Mouse (Mus musculus) neural tube, embryonic 15.5 days (tissue): ENCODE measurements around the gene Slf2. TPM values are rescaled to one million over a fixed set of nuclear protein-coding genes. Genes with fewer than 3 reads are reported as not detected.
A peak's percentile ranks its signal among the peaks of the same experiment; 100 is the strongest.

ENCODE experiments used
- ATAC-seq: fragments of 200-750 bp; cut with Nextera tagmentation; 2 replicates; pipeline ENCODE4 v1.8.0; 2017; ENCODE audit warnings: mild to moderate bottlenecking, moderate TSS enrichment, moderate library complexity; ENCODE audit not compliant: low FRiP score
- H3K27ac ChIP-seq: fragments of 300-500 bp; sonication (generic); replicated peaks from 2 replicates; pipeline ENCODE4 v1.5.1; 2015; ENCODE audit warnings: mild to moderate bottlenecking, inconsistent platforms
- H3K27me3 ChIP-seq: fragments of 300-500 bp; sonication (generic); replicated peaks from 2 replicates; pipeline ENCODE4 v1.6.1; 2015; ENCODE audit warnings: inconsistent platforms
- H3K36me3 ChIP-seq: fragments of 300-500 bp; sonication (generic); 2 replicates; pipeline ENCODE4 v1.6.1; 2015; ENCODE audit warnings: inconsistent platforms
- H3K4me1 ChIP-seq: fragments of 300-500 bp; sonication (generic); 2 replicates; pipeline ENCODE4 v1.6.1; 2015; ENCODE audit warnings: inconsistent platforms
- H3K4me2 ChIP-seq: fragments of 300-500 bp; sonication (generic); 2 replicates; pipeline ENCODE4 v1.6.1; 2015; ENCODE audit warnings: inconsistent platforms, mild to moderate bottlenecking, moderate library complexity
- H3K4me3 ChIP-seq: fragments of 300-500 bp; sonication (generic); replicated peaks from 2 replicates; pipeline ENCODE4 v1.5.1; 2015; ENCODE audit warnings: mild to moderate bottlenecking, inconsistent platforms
- H3K9ac ChIP-seq: fragments of 300-500 bp; sonication (generic); replicated peaks from 2 replicates; pipeline ENCODE4 v1.6.1; 2015; ENCODE audit warnings: mild to moderate bottlenecking, inconsistent platforms
- H3K9me3 ChIP-seq: fragments of 300-500 bp; sonication (generic); replicated peaks from 2 replicates; pipeline ENCODE4 v1.6.1; 2016; ENCODE audit warnings: inconsistent platforms
- WGBS: fragments of 180-500 bp; shearing (Covaris S2); methylation state at CpG from one replicate; pipeline ENCODE4 v1.1.7; 2015; ENCODE audit warnings: mixed read lengths; 5-methylcytosine and 5-hydroxymethylcytosine counted together
- polyA plus RNA-seq: library from polyadenylated mRNA; unstranded; fragments of >200 nt; fragmentation: Nextera tagmentation; extraction: Ambion mirVana; gene quantifications from 2 replicates; pipeline ENCODE4 v1.2.1, GENCODE M21; 2015

The Slf2 gene
- polyA plus RNA-seq, 1 experiment from 2014 or later: 28.4 TPM

- H3K27ac ChIP-seq: no peak overlapping the region
- no peak overlapping the region; the same call in 1 of the 2 replicates for H3K9ac ChIP-seq
- H3K36me3 ChIP-seq: peaks cover 54% of the 10 kb centered on the region
- no peak overlapping the region for H3K4me3 ChIP-seq
- no peaks in the 10 kb centered on the region for H3K27me3 ChIP-seq
- no peak overlapping the region for H3K4me2 ChIP-seq
- no peaks in the 10 kb centered on the region for H3K9me3 ChIP-seq
- ATAC-seq: no peak
- H3K4me1 ChIP-seq: peaks cover 50% of the 10 kb centered on the region
- WGBS: 85% methylated on average over 7 of the region's 7 CpGs
Observed at GRCm38 (mm10) chr19:45003740-45004516, 73.0 kb downstream of the Slf2 start.

- no peak for ATAC-seq
- Histone ChIP-seq H3K9me3 (no peaks in the 10 kb centered on the region), H3K27me3 (no peaks in the 10 kb centered on the region), H3K4me2 (peak within 1 kb of the TSS; percentile 96), H3K27ac (peak within 1 kb of the TSS; percentile 86), H3K4me1 (peaks cover 52% of the 10 kb centered on the region), H3K36me3 (peaks cover 45% of the 10 kb centered on the region), H3K9ac (peak within 1 kb of the TSS; percentile 73), H3K4me3 (peak within 1 kb of the TSS; percentile 93)
- WGBS: 12% methylated on average over 16 of the region's 16 CpGs
Observed at GRCm38 (mm10) chr19:45005444-45005843, 74.5 kb downstream of the Slf2 start, which contains the start of gene Twnk. Gene Twnk, plus strand, starts transcription at chr19:45005663.

DNA sequence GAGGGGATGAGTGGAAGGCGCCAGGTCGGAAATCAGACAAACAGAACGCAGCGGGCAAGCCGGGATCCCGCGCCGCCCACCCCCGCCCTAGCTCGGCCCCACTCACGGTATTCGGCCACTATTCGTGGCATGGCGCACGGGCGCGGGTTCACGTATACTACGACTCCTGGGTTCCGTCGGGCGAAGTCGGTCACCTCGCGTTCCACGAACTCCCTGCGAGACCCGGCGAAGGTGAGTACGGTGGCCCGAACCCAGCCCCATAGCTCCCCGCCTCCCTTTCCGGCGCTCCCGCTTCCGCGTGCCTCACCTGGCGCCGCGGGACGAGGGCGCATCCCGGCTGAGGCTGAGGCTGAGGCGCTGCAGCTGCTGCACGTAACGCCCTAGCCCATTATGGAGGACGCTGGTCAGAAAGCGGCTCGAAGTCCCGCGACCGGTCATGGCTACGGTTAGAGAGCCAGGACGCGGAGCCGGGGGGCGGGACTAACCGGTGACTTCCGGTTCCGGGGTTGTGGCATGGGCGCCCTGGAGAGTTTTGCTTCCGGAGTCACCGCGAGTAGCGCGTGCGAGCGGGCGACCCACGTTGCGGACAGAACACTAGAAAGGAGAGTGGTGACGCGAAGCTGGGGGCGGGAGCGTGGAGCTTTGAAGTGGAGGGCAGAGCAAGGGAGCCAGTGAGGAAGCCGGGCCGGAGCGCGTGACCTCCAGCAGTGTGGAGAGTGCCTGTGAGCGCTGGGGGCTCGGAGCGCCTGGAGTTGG is 75.2 kb downstream of the Slf2 start, which contains the start of gene Mrpl43:
Gene Mrpl43, minus strand, starts transcription at position 486 of the 756 bp plus-strand sequence.
- H3K4me3 ChIP-seq: peak within 1 kb of the TSS; percentile 93
- under 1% methylated on average over 82 of the region's 82 CpGs for WGBS
- no peaks in the 10 kb centered on the region for H3K27me3 ChIP-seq
- H3K27ac ChIP-seq: peak within 1 kb of the TSS; percentile 86
- peak; percentile 90 for ATAC-seq
- no peaks in the 10 kb centered on the region for H3K9me3 ChIP-seq
- H3K9ac ChIP-seq: peak within 1 kb of the TSS; percentile 73
- H3K36me3 ChIP-seq: peaks cover 44% of the 10 kb centered on the region
- peak within 1 kb of the TSS; percentile 96 for H3K4me2 ChIP-seq
- peaks cover 52% of the 10 kb centered on the region for H3K4me1 ChIP-seq

- peak overlapping the region; percentile 73 for H3K9ac ChIP-seq
- H3K4me1 ChIP-seq: peaks cover 52% of the 10 kb centered on the region
Observed at GRCm38 (mm10) chr19:45007021-45007420, 76.1 kb downstream of the Slf2 start.

DNA sequence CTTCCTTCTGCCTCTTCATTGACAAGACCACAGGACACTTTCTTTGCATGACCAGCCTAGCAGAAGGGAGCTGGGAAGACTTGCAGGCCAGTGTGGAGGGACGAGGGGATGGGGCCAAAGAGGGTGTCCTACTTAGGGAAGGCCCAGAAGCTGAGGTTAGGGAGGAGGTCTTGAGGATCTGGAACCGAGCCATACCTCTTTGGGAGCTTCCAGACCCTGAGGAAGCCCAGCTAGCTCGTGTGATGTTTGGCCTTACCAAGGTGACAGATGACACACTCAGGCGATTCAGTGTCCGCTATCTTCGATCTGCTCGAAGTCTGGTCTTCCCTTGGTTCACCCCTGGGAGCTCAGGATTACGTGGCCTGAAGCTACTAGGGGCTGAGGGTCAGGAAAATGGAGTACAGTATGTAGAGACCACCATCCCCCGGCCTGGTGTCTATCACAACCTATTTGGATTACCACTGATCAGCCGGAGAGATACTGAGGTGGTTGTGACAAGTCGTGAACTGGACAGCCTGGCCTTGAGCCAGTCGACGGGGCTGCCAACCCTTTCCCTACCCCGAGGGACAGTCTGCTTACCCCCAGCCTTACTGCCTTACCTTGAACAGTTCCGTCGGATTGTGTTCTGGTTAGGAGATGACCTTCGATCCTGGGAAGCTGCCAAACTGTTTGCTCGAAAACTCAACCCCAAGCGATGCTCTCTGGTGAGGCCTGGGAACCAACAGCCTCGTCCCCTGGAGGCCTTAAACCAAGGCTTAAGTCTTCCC is 76.7 kb downstream of the Slf2 start:
- Histone ChIP-seq H3K9ac (peak overlapping the region; percentile 73; the same call in 1 of the 2 replicates), H3K9me3 (no peaks in the 10 kb centered on the region), H3K36me3 (peaks cover 41% of the 10 kb centered on the region), H3K4me1 (peaks cover 57% of the 10 kb centered on the region), H3K4me2 (peak overlapping the region; percentile 96), H3K27ac (peak overlapping the region; percentile 86; the same call in 1 of the 2 replicates), H3K4me3 (peak overlapping the region; percentile 93), H3K27me3 (no peaks in the 10 kb centered on the region)
- WGBS: 92% methylated on average over 20 of the region's 20 CpGs
- no peak for ATAC-seq

More at GRCm38 (mm10) chr19:45007021-45007420, 76.1 kb downstream of the Slf2 start:
- H3K4me3 ChIP-seq: peak overlapping the region; percentile 93
- no peaks in the 10 kb centered on the region for H3K9me3 ChIP-seq
- ATAC-seq: no peak; the same call in 1 of the 2 replicates
- no peaks in the 10 kb centered on the region for H3K27me3 ChIP-seq
- peak overlapping the region; percentile 86 for H3K27ac ChIP-seq
- 44% methylated on average over 17 of the region's 17 CpGs for WGBS
- peak overlapping the region; percentile 96 for H3K4me2 ChIP-seq
- H3K36me3 ChIP-seq: peaks cover 46% of the 10 kb centered on the region

- whole genome bisulfite sequencing: 87% methylated on average over 4 of the region's 4 CpGs
- Histone ChIP-seq H3K9ac (no peak overlapping the region), H3K27me3 (0 out of 2 replicates have a peak, but pooled peaks cover 3% of the 10 kb centered on the region), H3K4me1 (peaks cover 46% of the 10 kb centered on the region), H3K36me3 (peaks cover 23% of the 10 kb centered on the region), H3K4me3 (no peak overlapping the region), H3K27ac (no peak overlapping the region), H3K9me3 (no peaks in the 10 kb centered on the region), H3K4me2 (no peak overlapping the region)
- ATAC-seq: no peak
Observed at GRCm38 (mm10) chr19:45010646-45011045, 79.7 kb downstream of the Slf2 start.

DNA sequence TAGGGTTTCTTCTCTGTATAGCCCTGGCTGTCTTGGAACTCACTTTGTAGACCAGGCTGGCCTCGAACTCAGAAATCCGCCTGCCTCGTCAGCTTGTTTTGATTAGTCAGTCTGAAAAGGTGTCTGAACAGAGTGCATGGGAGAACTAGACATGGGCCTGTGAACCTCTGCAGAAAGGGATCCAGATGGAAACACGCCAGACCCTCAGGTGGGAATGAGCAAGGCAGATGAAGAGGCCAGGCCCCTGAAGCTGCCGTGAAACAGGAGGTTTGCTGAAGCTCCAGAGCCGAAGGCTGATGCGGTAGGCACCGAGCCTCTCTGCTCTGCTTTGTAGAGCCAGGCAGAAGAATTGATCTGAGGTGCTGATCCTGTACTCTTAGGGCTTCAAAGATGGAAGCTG is 81.3 kb downstream of the Slf2 start:
- no peak for ATAC-seq
- Histone ChIP-seq H3K36me3 (peaks cover 23% of the 10 kb centered on the region), H3K9me3 (no peaks in the 10 kb centered on the region), H3K4me3 (no peak overlapping the region), H3K27ac (peak overlapping the region; percentile 72), H3K27me3 (0 out of 2 replicates have a peak, but pooled peaks cover 3% of the 10 kb centered on the region), H3K4me1 (peaks cover 53% of the 10 kb centered on the region), H3K9ac (0 out of 2 replicates have a peak overlapping the region, but pooled peaks have one; percentile 23), H3K4me2 (no peak overlapping the region)
- WGBS: 86% methylated on average over 8 of the region's 8 CpGs

DNA sequence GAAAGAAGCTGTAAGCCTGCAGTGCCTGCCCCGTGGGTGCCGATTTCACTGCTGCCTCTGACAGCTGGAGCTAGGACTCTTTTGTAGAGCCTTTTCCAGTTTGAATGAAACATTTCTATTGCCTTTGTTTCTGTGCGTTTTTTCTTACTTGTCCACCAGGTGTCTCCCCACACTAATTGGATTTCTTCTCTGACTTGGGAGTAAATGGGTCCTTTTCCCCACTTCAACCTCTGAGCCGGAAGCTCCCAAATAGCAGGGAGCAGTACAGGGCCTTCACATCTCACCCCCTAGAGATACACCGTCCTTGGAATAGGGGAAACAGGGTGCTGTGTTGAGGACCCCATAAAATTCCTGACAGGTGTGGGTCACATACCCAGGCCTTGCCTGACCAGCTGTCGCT is 81.7 kb downstream of the Slf2 start:
- Histone ChIP-seq H3K36me3 (peaks cover 23% of the 10 kb centered on the region), H3K9me3 (no peaks in the 10 kb centered on the region), H3K4me1 (peaks cover 49% of the 10 kb centered on the region), H3K4me2 (no peak overlapping the region), H3K9ac (0 out of 2 replicates have a peak overlapping the region, but pooled peaks have one; percentile 23), H3K27me3 (0 out of 2 replicates have a peak, but pooled peaks cover 3% of the 10 kb centered on the region), H3K27ac (peak overlapping the region; percentile 72), H3K4me3 (no peak overlapping the region)
- ATAC-seq: no peak
- 30% methylated on average over 6 of the region's 6 CpGs for WGBS

DNA sequence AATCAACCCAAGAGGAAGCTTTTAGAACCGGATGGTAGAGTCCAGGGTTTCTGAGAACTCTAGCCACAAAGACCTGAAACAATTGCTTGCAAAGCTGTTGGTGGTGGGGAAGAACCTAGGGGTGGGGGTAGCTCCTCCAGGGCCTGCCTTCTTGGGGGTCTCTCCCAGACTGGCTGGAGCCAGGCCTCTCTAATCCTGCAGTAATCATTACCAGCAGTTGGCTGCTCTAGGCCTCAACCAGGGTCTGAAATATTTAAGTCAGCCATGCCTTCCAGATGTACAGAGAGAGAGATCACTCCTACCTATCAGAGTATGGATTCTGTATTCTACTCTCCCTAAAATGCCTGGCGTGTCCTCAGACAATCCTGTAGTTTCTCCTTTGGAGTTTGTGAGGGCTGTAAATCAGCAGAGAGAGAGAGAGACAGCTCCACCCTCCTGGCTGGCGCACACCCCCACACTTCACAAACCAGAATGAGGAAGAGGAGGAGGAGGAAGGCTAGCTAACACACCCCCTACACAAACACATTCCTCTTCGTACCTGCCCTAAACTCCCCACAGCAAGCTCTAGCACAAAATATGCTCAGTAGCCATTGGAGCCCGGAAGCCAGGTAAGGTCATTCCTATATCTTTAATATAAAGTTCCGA is 82.8 kb downstream of the Slf2 start:
- 59% methylated on average over 6 of the region's 6 CpGs for WGBS
- peaks cover 43% of the 10 kb centered on the region for H3K4me1 ChIP-seq
- H3K27ac ChIP-seq: no peak overlapping the region
- no peak overlapping the region for H3K4me3 ChIP-seq
- peaks cover 23% of the 10 kb centered on the region for H3K36me3 ChIP-seq
- no peak for ATAC-seq
- no peak overlapping the region for H3K9ac ChIP-seq
- H3K27me3 ChIP-seq: 0 out of 2 replicates have a peak, but pooled peaks cover 3% of the 10 kb centered on the region
- H3K9me3 ChIP-seq: no peaks in the 10 kb centered on the region
- 0 out of 2 replicates have a peak overlapping the region, but pooled peaks have one; percentile 82 for H3K4me2 ChIP-seq

DNA sequence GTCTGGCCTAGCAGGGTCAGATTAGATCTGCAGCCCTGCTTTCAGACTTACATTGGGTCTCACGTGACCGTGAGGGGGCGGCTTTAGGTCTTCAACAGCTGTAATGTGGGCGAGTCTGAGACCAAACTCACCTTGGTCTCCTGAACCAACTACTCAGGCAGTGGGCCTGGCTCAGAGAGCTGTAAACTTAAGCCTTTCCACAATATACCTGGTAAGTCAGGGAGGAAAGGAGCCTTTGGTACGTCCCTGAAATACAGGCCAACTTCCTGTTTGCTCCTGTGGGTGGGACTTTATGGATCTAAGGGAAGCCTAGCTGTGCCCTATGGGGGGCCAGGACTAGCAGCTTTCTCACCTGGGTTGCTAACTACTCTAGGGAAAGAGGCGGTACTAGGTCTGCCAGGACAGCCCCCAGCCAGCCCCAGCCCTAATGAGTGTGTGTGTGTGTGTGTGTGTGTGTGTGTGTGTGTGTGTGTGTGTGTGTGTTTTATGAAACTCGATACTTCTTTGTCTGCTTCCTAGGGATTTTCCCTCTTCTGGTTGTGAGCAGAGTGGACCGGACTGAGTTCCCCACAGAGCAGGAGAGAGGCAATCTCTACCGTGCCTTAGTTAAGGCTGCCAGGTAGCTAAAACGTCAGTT is 83.5 kb downstream of the Slf2 start, which contains the start of gene Lzts2:
Gene Lzts2, plus strand, starts transcription at position 80 of the 637 bp plus-strand sequence.
- Histone ChIP-seq H3K9me3 (no peaks in the 10 kb centered on the region), H3K36me3 (peaks cover 23% of the 10 kb centered on the region), H3K27ac (peak within 1 kb of the TSS; percentile 94), H3K4me3 (peak within 1 kb of the TSS; percentile 57), H3K27me3 (0 out of 2 replicates have a peak, but pooled peaks cover 3% of the 10 kb centered on the region), H3K9ac (peak within 1 kb of the TSS; percentile 33), H3K4me2 (peak within 1 kb of the TSS; percentile 82), H3K4me1 (peaks cover 48% of the 10 kb centered on the region)
- WGBS: 13% methylated on average over 10 of the region's 10 CpGs
- no peak for ATAC-seq
